Mouse (Mus musculus) neural tube, embryonic 13.5 days (tissue): ENCODE results near the gene Dtymk. TPM values are rescaled to one million over a fixed set of nuclear protein-coding genes. Genes with fewer than 3 reads are reported as not detected.

Experiments used
- ATAC-seq: fragments of 200-750 bp; cut with Nextera tagmentation; 2 replicates; pipeline ENCODE4 v1.8.0; 2017; ENCODE audit warnings: low read depth, mild to moderate bottlenecking, moderate TSS enrichment, moderate library complexity
- H3K27ac ChIP-seq: fragments of 300-500 bp; sonication (generic); replicated peaks from 2 replicates; pipeline ENCODE4 v1.5.1; 2015; ENCODE audit warnings: moderate library complexity, mild to moderate bottlenecking, inconsistent platforms
- H3K27me3 ChIP-seq: fragments of 300-500 bp; sonication (generic); 2 replicates; pipeline ENCODE4 v1.6.1; 2015; ENCODE audit warnings: mild to moderate bottlenecking, inconsistent platforms
- H3K36me3 ChIP-seq: fragments of 300-500 bp; sonication (generic); 2 replicates; pipeline ENCODE4 v1.6.1; 2015; ENCODE audit warnings: mild to moderate bottlenecking, inconsistent platforms
- H3K4me1 ChIP-seq: fragments of 300-500 bp; sonication (generic); replicated peaks from 2 replicates; pipeline ENCODE4 v1.6.1; 2015; ENCODE audit warnings: inconsistent platforms
- H3K4me2 ChIP-seq: fragments of 300-500 bp; sonication (generic); 2 replicates; pipeline ENCODE4 v1.6.1; 2015; ENCODE audit warnings: inconsistent platforms, mild to moderate bottlenecking, moderate library complexity
- H3K4me3 ChIP-seq: fragments of 300-500 bp; sonication (generic); 2 replicates; pipeline ENCODE4 v1.5.1; 2015; ENCODE audit warnings: mild to moderate bottlenecking, inconsistent platforms
- H3K9ac ChIP-seq: fragments of 300-500 bp; sonication (generic); 2 replicates; pipeline ENCODE4 v1.6.1; 2015; ENCODE audit warnings: moderate library complexity, mild to moderate bottlenecking, inconsistent platforms
- H3K9me3 ChIP-seq: fragments of 300-500 bp; sonication (generic); 2 replicates; pipeline ENCODE4 v1.6.1; 2016; ENCODE audit warnings: inconsistent platforms
- WGBS: fragments of 180-500 bp; shearing (Covaris S2); methylation state at CpG from one replicate; pipeline ENCODE4 v1.1.7; 2015; 5-methylcytosine and 5-hydroxymethylcytosine counted together
- polyA plus RNA-seq: library from polyadenylated mRNA; unstranded; fragments of >200 nt; fragmentation: Nextera tagmentation; extraction: Ambion mirVana; gene quantifications from 2 replicates; pipeline ENCODE4 v1.2.1, GENCODE M21; 2015

The Dtymk gene
- polyA plus RNA-seq, 1 experiment from 2014 or later, result 155 TPM

GRCm38 (mm10) chr1:93825105-93825674 lies 23.5 kb upstream of the Dtymk start:
- peak; percentile 97 for ATAC-seq
- no peaks in the 10 kb centered on the region for H3K9me3 ChIP-seq
- peak overlapping the region; percentile 81 for H3K4me2 ChIP-seq
- peaks cover 21% of the 10 kb centered on the region for H3K36me3 ChIP-seq
- no peaks in the 10 kb centered on the region for H3K27me3 ChIP-seq
- H3K4me1 ChIP-seq, result peaks cover 18% of the 10 kb centered on the region
- H3K27ac ChIP-seq, result peak overlapping the region; percentile 95
- H3K9ac ChIP-seq, result peak overlapping the region; percentile 73
- under 1% methylated on average over 30 of the region's 30 CpGs for WGBS
- peak overlapping the region; percentile 50 for H3K4me3 ChIP-seq

GRCm38 (mm10) chr1:93824609-93825008 lies 22.9 kb upstream of the Dtymk start, which contains the start of gene D2hgdh:
Gene D2hgdh (plus strand): TSS chr1:93824909.
- Histone ChIP-seq H3K4me1 (peaks cover 18% of the 10 kb centered on the region), H3K36me3 (peaks cover 24% of the 10 kb centered on the region), H3K4me2 (peak within 1 kb of the TSS; percentile 81), H3K9me3 (no peaks in the 10 kb centered on the region), H3K4me3 (peak within 1 kb of the TSS; percentile 50), H3K27me3 (no peaks in the 10 kb centered on the region), H3K9ac (peak within 1 kb of the TSS; percentile 73), H3K27ac (peak within 1 kb of the TSS; percentile 95)
- WGBS, result 3% methylated on average over 10 of the region's 10 CpGs
- peak; percentile 29 for ATAC-seq

- Histone ChIP-seq H3K9ac (peak overlapping the region; percentile 73), H3K4me1 (peaks cover 18% of the 10 kb centered on the region), H3K27me3 (no peaks in the 10 kb centered on the region), H3K9me3 (no peaks in the 10 kb centered on the region), H3K27ac (peak overlapping the region; percentile 95), H3K4me2 (peak overlapping the region; percentile 81; the same call in 1 of the 2 replicates), H3K36me3 (peaks cover 27% of the 10 kb centered on the region), H3K4me3 (peak overlapping the region; percentile 50; the same call in 1 of the 2 replicates)
- no peak for ATAC-seq
- WGBS, result 85% methylated on average over 3 of the region's 3 CpGs
Measured at GRCm38 (mm10) chr1:93823796-93824495, 22.2 kb upstream of the Dtymk start.

GRCm38 (mm10) chr1:93818722-93819121 lies 17.0 kb upstream of the Dtymk start:
- Histone ChIP-seq H3K4me2 (no peak overlapping the region), H3K27ac (no peak overlapping the region), H3K9me3 (no peaks in the 10 kb centered on the region), H3K36me3 (peaks cover 78% of the 10 kb centered on the region), H3K4me1 (no peaks in the 10 kb centered on the region), H3K9ac (no peak overlapping the region), H3K27me3 (no peaks in the 10 kb centered on the region), H3K4me3 (no peak overlapping the region)
- no peak for ATAC-seq
- 75% methylated on average over 7 of the region's 7 CpGs for WGBS

- no peaks in the 10 kb centered on the region for H3K9me3 ChIP-seq
- WGBS, result 92% methylated on average over 8 of the region's 8 CpGs
- no peak overlapping the region for H3K4me2 ChIP-seq
- H3K27me3 ChIP-seq, result no peaks in the 10 kb centered on the region
- H3K4me1 ChIP-seq, result no peaks in the 10 kb centered on the region
- no peak overlapping the region for H3K4me3 ChIP-seq
- peaks cover 86% of the 10 kb centered on the region for H3K36me3 ChIP-seq
- no peak for ATAC-seq
- no peak overlapping the region for H3K9ac ChIP-seq
- no peak overlapping the region for H3K27ac ChIP-seq
Measured at GRCm38 (mm10) chr1:93817823-93818532, 16.2 kb upstream of the Dtymk start.

GRCm38 (mm10) chr1:93811495-93812039 lies 9.8 kb upstream of the Dtymk start:
- Histone ChIP-seq H3K36me3 (peaks cover 89% of the 10 kb centered on the region), H3K9ac (no peak overlapping the region), H3K4me1 (no peaks in the 10 kb centered on the region), H3K27ac (no peak overlapping the region), H3K27me3 (no peaks in the 10 kb centered on the region), H3K4me2 (no peak overlapping the region), H3K9me3 (no peaks in the 10 kb centered on the region), H3K4me3 (no peak overlapping the region)
- WGBS, result 96% methylated on average over 8 of the region's 8 CpGs
- ATAC-seq, result no peak

- H3K4me1 ChIP-seq, result peaks cover 5% of the 10 kb centered on the region
- H3K9me3 ChIP-seq, result no peaks in the 10 kb centered on the region
- no peak overlapping the region for H3K27ac ChIP-seq
- no peaks in the 10 kb centered on the region for H3K27me3 ChIP-seq
- no peak overlapping the region for H3K4me3 ChIP-seq
- ATAC-seq, result no peak
- no peak overlapping the region for H3K9ac ChIP-seq
- peaks cover 78% of the 10 kb centered on the region for H3K36me3 ChIP-seq
- 94% methylated on average over 3 of the region's 3 CpGs for WGBS
- H3K4me2 ChIP-seq, result no peak overlapping the region
Measured at GRCm38 (mm10) chr1:93810011-93810410, 8.3 kb upstream of the Dtymk start.

GRCm38 (mm10) chr1:93808871-93809270 lies 7.1 kb upstream of the Dtymk start:
- H3K36me3 ChIP-seq, result peaks cover 67% of the 10 kb centered on the region
- H3K4me3 ChIP-seq, result no peak overlapping the region
- H3K4me1 ChIP-seq, result peaks cover 12% of the 10 kb centered on the region
- ATAC-seq, result no peak
- no peak overlapping the region for H3K9ac ChIP-seq
- no peaks in the 10 kb centered on the region for H3K9me3 ChIP-seq
- no peak overlapping the region for H3K4me2 ChIP-seq
- WGBS, result 92% methylated on average over 4 of the region's 4 CpGs
- no peak overlapping the region for H3K27ac ChIP-seq
- H3K27me3 ChIP-seq, result no peaks in the 10 kb centered on the region

GRCm38 (mm10) chr1:93805221-93805951 lies 3.7 kb upstream of the Dtymk start:
- no peak for ATAC-seq
- 81% methylated on average over 5 of the region's 5 CpGs for WGBS

GRCm38 (mm10) chr1:93804818-93805217 lies 3.1 kb upstream of the Dtymk start:
- H3K9ac ChIP-seq, result peak overlapping the region; percentile 85
- no peak overlapping the region for H3K27ac ChIP-seq

More at GRCm38 (mm10) chr1:93805221-93805951, 3.7 kb upstream of the Dtymk start:
- Histone ChIP-seq H3K27me3 (no peaks in the 10 kb centered on the region), H3K4me3 (0 out of 2 replicates have a peak overlapping the region, but pooled peaks have one; percentile 5), H3K27ac (no peak overlapping the region), H3K4me2 (peak overlapping the region; percentile 84), H3K36me3 (peaks cover 37% of the 10 kb centered on the region), H3K4me1 (peaks cover 35% of the 10 kb centered on the region), H3K9ac (peak overlapping the region; percentile 14; the same call in 1 of the 2 replicates), H3K9me3 (no peaks in the 10 kb centered on the region)

More at GRCm38 (mm10) chr1:93804818-93805217, 3.1 kb upstream of the Dtymk start:
- Histone ChIP-seq H3K4me2 (peak overlapping the region; percentile 84), H3K36me3 (peaks cover 36% of the 10 kb centered on the region), H3K4me1 (peaks cover 35% of the 10 kb centered on the region), H3K4me3 (peak overlapping the region; percentile 77), H3K9me3 (no peaks in the 10 kb centered on the region), H3K27me3 (no peaks in the 10 kb centered on the region)
- WGBS, result 75% methylated on average over 4 of the region's 4 CpGs
- peak; percentile 1; the same call in 1 of the 2 replicates for ATAC-seq
